Comparison of ENCODE assay signal across 13 mouse cellular contexts in genomic region chr1:66407270-66407967, GRCm38 (mm10).
DNase-seq lines count a peak whose midpoint lies in the region; ATAC-seq and TF ChIP-seq lines count a peak whose summit lies in the region.
"Had no signal": no experiment of that assay in that cellular context is flagged by ENCODE, and none has a peak within 500 bp of the region (broad histone marks: within the 10 kb centered on the region; RNA-seq: fewer than 3 reads in every experiment).

No protein-coding gene starts in this region.

- H3K9me3 ChIP-seq in lung, postnatal 0 days (ENCODE audit: low read length), result no peaks in the 10 kb centered on the region
- no peaks in the 10 kb centered on the region for H3K9me3 ChIP-seq in hindbrain, embryonic 14.5 days (ENCODE audit: control insufficient read depth, low read length)
- H3K9me3 ChIP-seq: G1E; intestine, embryonic 15.5 days; limb, embryonic 12.5 days had no signal

- no peak for TF ChIP-seq EP300 in lung, postnatal 0 days (IDR thresholded peaks at IDR 0.05)

- TF ChIP-seq CTCF in lung, postnatal 0 days (IDR thresholded peaks at IDR 0.05), result peak; percentile 7; the same call in 1 of the 2 replicates
- no peak for TF ChIP-seq CTCF in lung, adult 2 months (IDR thresholded peaks at IDR 0.05; ENCODE audit: insufficient read depth, low read length)
- no peak for TF ChIP-seq CTCF in olfactory bulb, adult 2 months (IDR thresholded peaks at IDR 0.05; ENCODE audit: insufficient read depth, low read depth, low read length)

- H3K27me3 ChIP-seq in lung, postnatal 0 days (replicated peaks; ENCODE audit: insufficient read depth, low read length), result no peaks in the 10 kb centered on the region
- H3K27me3 ChIP-seq in hindbrain, embryonic 14.5 days (ENCODE audit: control insufficient read depth, insufficient read depth, low read length), result no peaks in the 10 kb centered on the region
- H3K27me3 ChIP-seq: intestine, embryonic 15.5 days; limb, embryonic 12.5 days had no signal

- H3K4me2 ChIP-seq in lung, postnatal 0 days (replicated peaks; ENCODE audit: low read depth, low read length), result no peak overlapping the region
- no peak overlapping the region for H3K4me2 ChIP-seq in hindbrain, embryonic 14.5 days (replicated peaks)
- H3K4me2 ChIP-seq: intestine, embryonic 15.5 days; limb, embryonic 12.5 days had no signal

- no peak overlapping the region for H3K27ac ChIP-seq in lung, postnatal 0 days (ENCODE audit: low read length)
- H3K27ac ChIP-seq in hindbrain, embryonic 14.5 days, result no peak overlapping the region; the same call in 1 of the 2 replicates
- H3K27ac ChIP-seq in olfactory bulb, adult 2 months (ENCODE audit: insufficient read depth, low read depth, low read length), result peak overlapping the region; percentile 16; the same call in 1 of the 2 replicates
- H3K27ac ChIP-seq: intestine, embryonic 15.5 days; limb, embryonic 12.5 days; macrophage had no signal

- H3K4me1 ChIP-seq in lung, postnatal 0 days (ENCODE audit: insufficient read depth, low read depth, low read length), result no peaks in the 10 kb centered on the region
- no peaks in the 10 kb centered on the region for H3K4me1 ChIP-seq in lung, adult 2 months (ENCODE audit: control insufficient read depth, insufficient read depth, low read length)
- no peaks in the 10 kb centered on the region for H3K4me1 ChIP-seq in hindbrain, embryonic 14.5 days (replicated peaks; ENCODE audit: control insufficient read depth, insufficient read depth, low read length)
- peaks cover 8% of the 10 kb centered on the region for H3K4me1 ChIP-seq in olfactory bulb, adult 2 months (ENCODE audit: control insufficient read depth, insufficient read depth, low read length)
- H3K4me1 ChIP-seq: intestine, embryonic 15.5 days; limb, embryonic 12.5 days had no signal

- TF ChIP-seq POLR2A in lung, adult 2 months (IDR thresholded peaks at IDR 0.05; ENCODE audit: borderline replicate concordance, extremely low read depth, low read depth, low read length), result no peak
- TF ChIP-seq POLR2A in olfactory bulb, adult 2 months (IDR thresholded peaks at IDR 0.05; ENCODE audit: insufficient read depth, low read depth, low read length), result no peak

- H3K36me3 ChIP-seq in lung, postnatal 0 days (ENCODE audit: insufficient read depth, low read length), result no peaks in the 10 kb centered on the region
- peaks cover 91% of the 10 kb centered on the region for H3K36me3 ChIP-seq in hindbrain, embryonic 14.5 days (replicated peaks; ENCODE audit: control insufficient read depth, insufficient read depth)
- H3K36me3 ChIP-seq: G1E; intestine, embryonic 15.5 days had no signal

- no peak for DNase-seq in lung, postnatal 0 days (ENCODE audit: low spot score)
- DNase-seq in lung, adult 2 months, result no peak
- DNase-seq in cerebellum, postnatal 25 days, result peak; percentile 42 to 68
- DNase-seq in hindbrain, embryonic 14.5 days (ENCODE audit: low spot score), result no peak
- DNase-seq in layer of hippocampus, postnatal 25 days (ENCODE audit: extremely low spot score in 1 of 2, low spot score in 1 of 2), result no peak
- DNase-seq: adrenal gland, adult 2 months had no signal

- H3K9ac ChIP-seq in lung, postnatal 0 days (replicated peaks; ENCODE audit: low read depth), result no peak overlapping the region
- no peak overlapping the region for H3K9ac ChIP-seq in hindbrain, embryonic 14.5 days
- H3K9ac ChIP-seq: intestine, embryonic 15.5 days; limb, embryonic 12.5 days had no signal

- no peak for ATAC-seq in lung, postnatal 0 days
- ATAC-seq in hindbrain, embryonic 14.5 days (ENCODE audit: low FRiP score), result peak; percentile 75; the same call in 1 of the 2 replicates
- no peak for ATAC-seq in inflammation-experienced regulatory T-cells, adult 6 months
- no peak for ATAC-seq in CD4-positive, CD25-positive, alpha-beta regulatory T cell, adult 4 months
- ATAC-seq: intestine, embryonic 15.5 days had no signal

- H3K4me3 ChIP-seq in lung, postnatal 0 days (ENCODE audit: low read depth, low read length), result no peak overlapping the region
- H3K4me3 ChIP-seq in lung, adult 2 months (replicated peaks; ENCODE audit: extremely low read depth, low read depth, low read length), result no peak overlapping the region
- no peak overlapping the region for H3K4me3 ChIP-seq in hindbrain, embryonic 14.5 days (replicated peaks; ENCODE audit: low read length)
- no peak overlapping the region for H3K4me3 ChIP-seq in olfactory bulb, adult 2 months (ENCODE audit: insufficient read depth, low read depth, low read length)
- H3K4me3 ChIP-seq: intestine, embryonic 15.5 days; limb, embryonic 12.5 days had no signal

- WGBS in lung, postnatal 0 days, result 73% methylated on average over 13 of the region's 13 CpGs
- WGBS in lung, adult 2 months, result 74% methylated on average over 13 of the region's 13 CpGs
- WGBS in hindbrain, embryonic 14.5 days, result 48% methylated on average over 13 of the region's 13 CpGs
- WGBS in olfactory bulb, adult 2 months, result 61% methylated on average over 13 of the region's 13 CpGs

Comparison
In these comparisons a context has a peak if more than half of its experiments do, and no peak if none do; other contexts are left out.
1. DNase-seq: peak in cerebellum, postnatal 25 days (2 of 2); none in lung, postnatal 0 days (single experiment), lung, adult 2 months (single experiment), hindbrain, embryonic 14.5 days (single experiment) and layer of hippocampus, postnatal 25 days (0 of 2).